Mouse (Mus musculus) forebrain, embryonic 14.5 days (tissue): ENCODE data around the gene Zfp661. TPM values are rescaled to one million over a fixed set of nuclear protein-coding genes. Genes with fewer than 3 reads are reported as not detected.
"Not testable (repeated sequence)": the region's sequence is repeated elsewhere in the genome, so short reads cannot be mapped to it uniquely, and the experiment has no call there.

ENCODE experiments used
- ATAC-seq: fragments of 200-750 bp; cut with Nextera tagmentation; 2 replicates; pipeline ENCODE4 v1.8.0; 2017; ENCODE audit warnings: mild to moderate bottlenecking, moderate library complexity
- DNase-seq: peaks from one replicate; pipeline ENCODE4 v3.0.0-alpha.2; 2015; ENCODE audit warnings: low spot score
- H3K27ac ChIP-seq: fragments of 300-500 bp; sonication (generic); 2 replicates; pipeline ENCODE4 v1.5.1; 2014; ENCODE audit warnings: low read depth, mild to moderate bottlenecking, control low read depth, low read length, moderate library complexity
- H3K27me3 ChIP-seq: fragments of 300-500 bp; sonication (generic); replicated peaks from 2 replicates; pipeline ENCODE4 v1.6.1; 2014; ENCODE audit warnings: low read length, control low read depth, mixed read lengths; ENCODE audit not compliant: control insufficient read depth, insufficient read depth
- H3K36me3 ChIP-seq: fragments of 300-500 bp; sonication (generic); 2 replicates; pipeline ENCODE4 v1.6.1; 2014; ENCODE audit warnings: low read length, control low read depth; ENCODE audit not compliant: control insufficient read depth, insufficient read depth
- H3K4me1 ChIP-seq: fragments of 300-500 bp; sonication (generic); 2 replicates; pipeline ENCODE4 v1.6.1; 2014; ENCODE audit warnings: antibody characterized with exemption, low read length, control low read depth; ENCODE audit not compliant: control insufficient read depth, insufficient read depth
- H3K4me2 ChIP-seq: fragments of 300-500 bp; sonication (generic); 2 replicates; pipeline ENCODE4 v1.6.1; 2014; ENCODE audit warnings: mild to moderate bottlenecking, control low read depth, low read length
- H3K4me3 ChIP-seq: fragments of 300-500 bp; sonication (generic); 2 replicates; pipeline ENCODE4 v1.5.1; 2014; ENCODE audit warnings: low read depth, low read length, control low read depth
- H3K9ac ChIP-seq: fragments of 300-500 bp; sonication (generic); 2 replicates; pipeline ENCODE4 v1.6.1; 2014; ENCODE audit warnings: mild to moderate bottlenecking, low read length, control low read depth, moderate library complexity
- H3K9me3 ChIP-seq: fragments of 300-500 bp; sonication (generic); replicated peaks from 2 replicates; pipeline ENCODE4 v1.6.1; 2016; ENCODE audit warnings: low read length, control low read depth, mixed read lengths; ENCODE audit not compliant: control insufficient read depth
- WGBS: fragments of 180-500 bp; shearing (Covaris S2); extraction: QIAGEN DNeasy Blood & Tissue Kit; methylation state at CpG from one replicate; pipeline ENCODE4 v1.1.7; 2014; 5-methylcytosine and 5-hydroxymethylcytosine counted together
- polyA plus RNA-seq: library from polyadenylated mRNA; unstranded; fragments of >200 nt; fragmentation: Nextera tagmentation; extraction: Ambion mirVana; gene quantifications from 2 replicates; pipeline ENCODE4 v1.2.1, GENCODE M21; 2014

The Zfp661 gene
- polyA plus RNA-seq, 1 experiment from 2014 or later: 9.1 TPM

DNA sequence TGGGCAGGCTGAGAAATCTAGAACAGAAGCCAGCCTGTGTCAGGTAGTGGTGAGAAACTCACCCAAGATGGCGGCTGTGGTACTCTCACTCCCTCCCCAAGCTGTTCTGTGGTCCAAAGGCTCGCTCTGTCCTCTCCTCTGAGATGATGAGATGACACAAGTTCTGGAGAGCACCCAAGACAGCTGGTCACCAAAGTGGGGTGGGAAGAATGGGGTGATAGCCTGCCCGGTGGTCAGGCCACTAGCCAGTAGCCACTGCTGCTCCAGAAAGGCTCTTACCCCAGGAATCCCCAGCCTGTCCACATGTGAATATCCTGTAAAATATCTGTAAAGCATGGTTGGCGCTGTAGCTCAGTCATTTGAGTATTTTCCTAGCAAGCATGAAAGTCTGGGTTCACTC is 25.4 kb upstream of the Zfp661 start:
- H3K36me3 ChIP-seq: no peaks in the 10 kb centered on the region; the same call in 1 of the 2 replicates
- no peaks in the 10 kb centered on the region for H3K4me1 ChIP-seq
- H3K4me3 ChIP-seq: no peak overlapping the region
- H3K9me3 ChIP-seq: no peaks in the 10 kb centered on the region
- no peaks in the 10 kb centered on the region for H3K27me3 ChIP-seq
- 91% methylated on average over 4 of the region's 4 CpGs for WGBS
- ATAC-seq (no peak), DNase-seq (no peak)
- no peak overlapping the region for H3K9ac ChIP-seq
- no peak overlapping the region for H3K27ac ChIP-seq
- no peak overlapping the region for H3K4me2 ChIP-seq

DNA sequence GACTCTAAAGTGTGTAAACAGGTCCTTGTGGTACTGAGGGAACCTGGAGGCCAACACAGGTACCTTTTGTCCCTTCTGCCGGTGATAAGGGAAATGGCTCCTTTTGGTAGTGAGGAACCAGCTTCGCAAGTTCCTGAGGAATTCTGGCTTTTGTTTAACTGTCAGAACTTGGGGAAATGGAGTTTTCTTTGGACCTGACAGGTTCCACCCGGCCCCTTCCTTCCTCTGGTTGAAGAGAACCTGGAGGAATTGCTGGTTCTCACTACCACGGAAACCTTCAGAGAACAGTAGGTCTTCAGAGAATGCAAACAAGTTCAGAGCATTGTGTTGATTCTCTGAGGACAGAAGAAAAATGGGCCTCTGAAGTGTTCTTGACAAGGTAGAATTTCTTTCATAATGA is 24.5 kb upstream of the Zfp661 start:
- Histone ChIP-seq H3K9me3 (no peaks in the 10 kb centered on the region), H3K4me3 (no peak overlapping the region), H3K27ac (no peak overlapping the region), H3K36me3 (peaks cover 4% of the 10 kb centered on the region; the same call in 1 of the 2 replicates), H3K4me1 (no peaks in the 10 kb centered on the region), H3K9ac (no peak overlapping the region), H3K4me2 (no peak overlapping the region), H3K27me3 (no peaks in the 10 kb centered on the region)
- no peak for ATAC-seq
- WGBS: 86% methylated on average over 4 of the region's 4 CpGs
- no peak for DNase-seq

DNA sequence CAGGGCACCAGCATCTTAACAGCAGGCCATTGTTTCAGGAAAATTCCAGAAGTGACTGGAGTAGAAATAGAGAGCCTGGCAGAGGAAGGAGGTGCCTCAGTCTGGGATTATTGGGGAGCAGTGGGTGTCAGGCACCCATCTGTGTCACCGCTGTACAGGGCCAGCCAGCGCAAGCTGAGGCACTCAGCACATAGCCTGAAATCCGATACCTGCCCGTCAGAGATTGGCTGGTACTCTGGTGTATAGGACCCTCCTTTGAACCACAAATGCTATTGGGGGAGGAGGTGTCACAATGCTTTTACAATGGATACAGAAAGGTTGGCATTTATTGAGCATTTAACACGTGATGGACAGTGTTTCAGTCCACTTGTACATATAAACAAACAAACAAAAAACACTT is 22.1 kb upstream of the Zfp661 start:
- no peak for ATAC-seq

DNA sequence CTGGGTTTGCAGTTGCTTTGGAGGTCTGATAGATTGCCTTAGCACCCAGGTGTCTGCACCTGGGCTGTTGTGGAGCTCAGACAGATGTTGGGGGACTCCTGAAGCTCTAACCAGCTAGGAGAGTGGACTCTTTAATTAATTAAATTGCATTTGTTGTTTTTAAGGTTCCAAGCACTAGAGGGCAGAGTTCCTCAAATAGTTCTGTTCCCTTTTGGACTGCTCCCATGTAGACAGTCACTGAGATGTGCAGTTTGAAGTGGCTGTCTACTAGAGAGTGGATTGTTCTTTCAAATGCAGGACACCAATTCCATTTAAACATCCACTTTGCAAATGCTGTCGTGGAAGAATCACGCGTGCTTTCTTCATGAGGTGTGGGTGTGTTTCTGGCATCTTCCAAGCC is 21.3 kb upstream of the Zfp661 start:
- Histone ChIP-seq H3K27me3 (no peaks in the 10 kb centered on the region), H3K4me1 (no peaks in the 10 kb centered on the region), H3K36me3 (peaks cover 29% of the 10 kb centered on the region), H3K4me3 (no peak overlapping the region), H3K4me2 (no peak overlapping the region), H3K9me3 (no peaks in the 10 kb centered on the region), H3K27ac (no peak overlapping the region), H3K9ac (no peak overlapping the region)
- DNase-seq (peak; percentile 83), ATAC-seq (peak; percentile 32; the same call in 1 of the 2 replicates)
- WGBS: 47% methylated on average over 3 of the region's 3 CpGs

More for the DNA sequence above, 22.1 kb upstream of the Zfp661 start:
- no peaks in the 10 kb centered on the region for H3K9me3 ChIP-seq
- no peak for DNase-seq
- no peak overlapping the region for H3K4me3 ChIP-seq
- H3K4me2 ChIP-seq: no peak overlapping the region
- no peaks in the 10 kb centered on the region for H3K4me1 ChIP-seq
- peaks cover 26% of the 10 kb centered on the region for H3K36me3 ChIP-seq
- H3K9ac ChIP-seq: 0 out of 2 replicates have a peak overlapping the region, but pooled peaks have one; percentile 17
- no peak overlapping the region for H3K27ac ChIP-seq
- no peaks in the 10 kb centered on the region for H3K27me3 ChIP-seq
- 4% methylated on average over 5 of the region's 5 CpGs for WGBS

DNA sequence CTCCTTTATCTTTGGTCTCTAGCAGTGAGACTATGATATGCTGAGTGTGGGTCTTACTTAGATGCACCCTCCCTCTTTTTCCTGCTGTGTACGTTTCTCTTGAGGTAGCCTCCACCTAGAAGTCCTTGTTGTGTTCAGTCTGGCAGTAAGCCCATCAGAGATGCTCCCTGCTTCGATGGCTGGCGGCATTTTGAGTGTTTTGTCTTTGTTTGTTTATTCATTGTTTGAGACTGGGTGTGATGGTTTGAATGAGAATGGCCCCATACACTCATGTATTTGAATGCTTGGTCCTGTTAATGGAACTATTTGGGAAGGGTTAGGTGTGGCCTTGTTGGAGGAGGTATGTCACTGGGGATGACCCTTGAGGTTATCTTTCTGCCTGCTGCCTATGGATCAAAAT is 18.3 kb upstream of the Zfp661 start:
- Histone ChIP-seq H3K27me3 (no peaks in the 10 kb centered on the region), H3K4me3 (no peak overlapping the region), H3K9me3 (no peaks in the 10 kb centered on the region), H3K4me2 (no peak overlapping the region), H3K9ac (no peak overlapping the region), H3K27ac (no peak overlapping the region), H3K36me3 (peaks cover 58% of the 10 kb centered on the region), H3K4me1 (no peaks in the 10 kb centered on the region)
- ATAC-seq (no peak), DNase-seq (no peak)
- WGBS: 84% methylated on average over 3 of the region's 3 CpGs

DNA sequence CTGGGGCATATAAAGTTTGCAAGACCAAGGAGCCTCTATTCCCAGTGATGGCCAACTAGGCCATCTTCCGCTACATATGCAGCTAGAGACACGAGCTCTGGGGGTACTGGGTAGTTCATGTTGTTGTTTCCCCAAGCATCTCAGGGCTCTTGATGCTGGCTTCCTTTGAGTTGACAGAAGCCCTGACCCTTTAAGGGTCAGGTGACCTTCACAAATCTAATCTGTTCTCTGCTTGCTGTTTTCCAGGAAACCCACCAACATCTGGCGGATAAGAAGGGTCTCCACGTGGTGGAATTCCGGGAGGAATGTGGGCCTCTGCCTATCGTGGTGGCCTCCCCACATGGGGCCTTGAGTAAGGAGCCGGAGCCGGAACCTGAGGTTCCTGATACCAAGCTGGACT is 16.5 kb upstream of the Zfp661 start:
- not testable (repeated sequence) for ATAC-seq, H3K9ac ChIP-seq, H3K4me3 ChIP-seq, DNase-seq, H3K9me3 ChIP-seq, H3K27ac ChIP-seq, H3K4me2 ChIP-seq, H3K4me1 ChIP-seq, H3K27me3 ChIP-seq
- 95% methylated on average over 6 of the region's 8 CpGs for WGBS
- peaks cover 76% of the 10 kb centered on the region for H3K36me3 ChIP-seq

DNA sequence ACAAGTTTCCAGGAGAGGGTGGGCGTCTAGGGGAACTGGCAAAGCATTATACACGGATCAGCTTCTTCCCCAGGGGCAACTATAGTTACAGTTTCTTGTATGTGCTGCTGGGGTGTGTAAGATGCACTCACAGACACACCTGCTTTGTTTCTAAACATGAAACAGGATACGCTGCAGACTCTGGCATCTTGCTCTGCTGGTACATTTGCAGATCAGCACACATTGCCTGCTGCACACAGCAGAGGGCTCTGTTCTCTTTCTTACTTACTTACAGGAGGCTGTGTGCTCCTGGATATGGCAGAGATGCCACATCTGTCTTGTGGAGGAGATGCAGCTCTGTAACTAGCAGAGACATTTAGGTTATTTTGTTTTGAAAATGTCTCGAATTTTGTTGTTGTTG is 3.9 kb upstream of the Zfp661 start:
- WGBS: 82% methylated on average over 4 of the region's 4 CpGs
- H3K4me1 ChIP-seq: peaks cover 14% of the 10 kb centered on the region
- DNase-seq (no peak), ATAC-seq (no peak)
- no peaks in the 10 kb centered on the region for H3K27me3 ChIP-seq
- no peaks in the 10 kb centered on the region for H3K9me3 ChIP-seq
- peaks cover 44% of the 10 kb centered on the region for H3K36me3 ChIP-seq
- H3K27ac ChIP-seq: no peak overlapping the region
- no peak overlapping the region for H3K4me2 ChIP-seq
- H3K4me3 ChIP-seq: no peak overlapping the region
- no peak overlapping the region for H3K9ac ChIP-seq

DNA sequence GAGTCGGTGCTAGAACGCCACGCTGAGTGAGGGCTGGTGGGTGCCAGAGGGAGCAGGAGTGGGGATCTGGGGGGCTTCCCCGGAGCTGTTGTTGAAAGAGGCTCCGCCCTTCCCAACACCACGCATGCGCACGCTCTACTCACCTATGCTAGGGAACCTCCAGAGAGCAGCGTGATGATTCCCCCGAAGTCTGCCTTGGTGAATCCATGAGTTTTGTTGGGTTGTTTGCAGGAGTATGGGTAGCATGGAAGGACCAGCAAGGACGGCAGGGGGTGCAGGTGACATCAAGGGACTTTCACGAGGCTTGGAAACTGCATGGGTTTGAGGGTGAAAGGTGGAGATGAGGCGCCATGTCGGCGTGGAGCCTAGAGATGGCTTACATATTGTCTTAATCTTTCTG is 3.3 kb upstream of the Zfp661 start:
- H3K27me3 ChIP-seq: no peaks in the 10 kb centered on the region
- no peak for DNase-seq
- no peak overlapping the region for H3K27ac ChIP-seq
- no peak for ATAC-seq
- no peak overlapping the region for H3K4me2 ChIP-seq
- H3K4me1 ChIP-seq: peaks cover 14% of the 10 kb centered on the region
- H3K9me3 ChIP-seq: no peaks in the 10 kb centered on the region
- no peak overlapping the region for H3K4me3 ChIP-seq
- no peak overlapping the region for H3K9ac ChIP-seq
- peaks cover 38% of the 10 kb centered on the region for H3K36me3 ChIP-seq
- WGBS: 86% methylated on average over 15 of the region's 15 CpGs

DNA sequence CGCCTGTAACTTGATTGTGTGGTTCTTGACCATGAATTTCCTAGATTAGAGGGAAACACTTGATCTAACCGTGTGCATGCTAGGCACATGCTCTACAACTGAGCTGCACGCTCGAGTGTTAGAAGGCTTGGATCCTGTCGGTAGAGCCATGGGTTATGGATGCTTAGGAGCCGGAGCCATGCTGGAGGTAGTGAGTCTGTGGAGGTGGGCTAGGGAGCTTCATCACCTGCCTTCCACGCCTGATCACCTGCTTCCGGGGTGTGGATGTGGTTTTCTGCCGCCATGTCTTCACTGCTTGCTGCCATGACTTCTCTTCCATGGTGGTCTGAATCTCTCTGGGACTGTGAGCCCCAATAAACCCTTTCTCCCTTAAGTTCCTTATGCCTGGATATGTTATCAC is 2.0 kb upstream of the Zfp661 start:
- peaks cover 16% of the 10 kb centered on the region for H3K4me1 ChIP-seq
- 92% methylated on average over 9 of the region's 9 CpGs for whole genome bisulfite sequencing
- no peak overlapping the region for H3K27ac ChIP-seq
- no peak for DNase-seq
- ATAC-seq: no peak
- no peak overlapping the region for H3K4me3 ChIP-seq
- H3K9me3 ChIP-seq: no peaks in the 10 kb centered on the region
- H3K27me3 ChIP-seq: no peaks in the 10 kb centered on the region
- peaks cover 25% of the 10 kb centered on the region for H3K36me3 ChIP-seq
- no peak overlapping the region for H3K4me2 ChIP-seq
- H3K9ac ChIP-seq: 0 out of 2 replicates have a peak overlapping the region, but pooled peaks have one; percentile 17
